Mouse (Mus musculus): Measurements from ENCODE around the gene Adcy9. TPM values are rescaled to one million over a fixed set of nuclear protein-coding genes. Genes with fewer than 3 reads are reported as not detected.

The Adcy9 gene
- polyA plus RNA-seq (2015; fragmentation: Nextera tagmentation; extraction: Ambion mirVana), result 1.4 and 1.6 TPM in 2 replicates

- H3K4me1 ChIP-seq, result peaks cover 23% of the 10 kb centered on the region
- under 1% methylated on average over 63 of the region's 64 CpGs for WGBS
- H3K36me3 ChIP-seq, result no peaks in the 10 kb centered on the region
- H3K9ac ChIP-seq, result peak within 1 kb of the TSS; percentile 73
- H3K27me3 ChIP-seq, result peaks cover 11% of the 10 kb centered on the region; the same call in 1 of the 2 replicates
- peak within 1 kb of the TSS; percentile 88 for H3K4me3 ChIP-seq
- H3K27ac ChIP-seq, result peak within 1 kb of the TSS; percentile 84
- ATAC-seq (ENCODE audit: insufficient number of reproducible peaks, low FRiP score, low TSS enrichment, low read depth), result peak; percentile 89
- H3K4me2 ChIP-seq, result peak within 1 kb of the TSS; percentile 95
- no peaks in the 10 kb centered on the region for H3K9me3 ChIP-seq
Measured at GRCm38 (mm10) chr16:4420298-4421054, at the start of gene Adcy9. TSS of gene Adcy9 (minus strand) at chr16:4420498.

DNA sequence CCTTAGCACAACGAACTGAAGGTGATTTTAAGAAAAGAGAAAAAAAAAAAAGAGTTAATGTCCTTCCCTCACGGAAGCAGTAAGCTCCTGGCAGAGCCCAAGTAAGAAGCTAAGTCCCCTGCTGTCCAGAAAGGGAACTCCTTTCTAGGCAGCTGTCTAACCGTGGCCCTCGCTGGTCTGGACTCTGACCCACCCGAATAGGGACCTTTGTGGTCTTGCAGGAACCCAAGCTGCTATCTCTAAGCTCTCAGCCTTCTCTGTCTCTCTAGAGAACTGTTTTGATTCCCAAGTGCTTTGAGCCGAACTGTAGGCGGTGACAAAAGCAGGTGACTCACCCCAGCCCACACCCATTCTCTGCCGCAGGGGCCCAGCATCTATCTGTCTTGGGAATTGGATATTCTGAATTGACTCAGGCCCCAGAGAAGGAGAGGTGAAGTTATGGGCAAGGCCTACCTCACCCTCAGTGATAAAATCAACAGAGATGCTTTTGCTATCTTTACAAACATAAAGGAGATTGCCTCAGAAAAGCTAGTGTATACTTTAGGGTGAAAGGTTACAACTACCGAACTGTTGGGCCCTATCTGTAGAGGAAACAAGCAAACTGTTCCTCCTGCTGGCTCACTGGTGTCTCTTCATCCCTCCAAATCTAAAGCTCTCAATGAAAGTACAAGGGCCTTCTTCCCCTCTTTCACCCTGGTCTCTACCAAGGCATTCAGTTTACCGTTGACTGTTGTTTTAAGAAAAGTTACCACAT lies 49.5 kb upstream of the Adcy9 start:
- peaks cover 6% of the 10 kb centered on the region; the same call in 1 of the 2 replicates for H3K4me1 ChIP-seq
- WGBS, result 63% methylated on average over 10 of the region's 10 CpGs
- no peaks in the 10 kb centered on the region for H3K36me3 ChIP-seq
- H3K27me3 ChIP-seq, result no peaks in the 10 kb centered on the region
- H3K4me3 ChIP-seq, result no peak overlapping the region
- H3K9ac ChIP-seq, result no peak overlapping the region
- no peak overlapping the region for H3K4me2 ChIP-seq
- H3K9me3 ChIP-seq, result no peaks in the 10 kb centered on the region
- no peak overlapping the region for H3K27ac ChIP-seq
- no peak for ATAC-seq (ENCODE audit: insufficient number of reproducible peaks, low FRiP score, low TSS enrichment, low read depth)

GRCm38 (mm10) chr16:4464529-4465089 lies 44.3 kb upstream of the Adcy9 start:
- Histone ChIP-seq H3K9me3 (no peaks in the 10 kb centered on the region), H3K4me1 (no peaks in the 10 kb centered on the region), H3K4me2 (no peak overlapping the region), H3K36me3 (no peaks in the 10 kb centered on the region), H3K9ac (no peak overlapping the region), H3K27ac (no peak overlapping the region), H3K4me3 (no peak overlapping the region), H3K27me3 (no peaks in the 10 kb centered on the region)
- no peak for ATAC-seq (ENCODE audit: insufficient number of reproducible peaks, low FRiP score, low TSS enrichment, low read depth)
- 75% methylated on average over 9 of the region's 9 CpGs for WGBS

GRCm38 (mm10) chr16:4457927-4458326 lies 37.6 kb upstream of the Adcy9 start:
- Histone ChIP-seq H3K4me1 (no peaks in the 10 kb centered on the region), H3K4me3 (no peak overlapping the region), H3K27ac (no peak overlapping the region), H3K9ac (no peak overlapping the region), H3K27me3 (no peaks in the 10 kb centered on the region), H3K9me3 (no peaks in the 10 kb centered on the region), H3K4me2 (no peak overlapping the region), H3K36me3 (no peaks in the 10 kb centered on the region)
- WGBS, result 81% methylated on average over 3 of the region's 3 CpGs
- ATAC-seq (ENCODE audit: insufficient number of reproducible peaks, low FRiP score, low TSS enrichment, low read depth), result no peak

DNA sequence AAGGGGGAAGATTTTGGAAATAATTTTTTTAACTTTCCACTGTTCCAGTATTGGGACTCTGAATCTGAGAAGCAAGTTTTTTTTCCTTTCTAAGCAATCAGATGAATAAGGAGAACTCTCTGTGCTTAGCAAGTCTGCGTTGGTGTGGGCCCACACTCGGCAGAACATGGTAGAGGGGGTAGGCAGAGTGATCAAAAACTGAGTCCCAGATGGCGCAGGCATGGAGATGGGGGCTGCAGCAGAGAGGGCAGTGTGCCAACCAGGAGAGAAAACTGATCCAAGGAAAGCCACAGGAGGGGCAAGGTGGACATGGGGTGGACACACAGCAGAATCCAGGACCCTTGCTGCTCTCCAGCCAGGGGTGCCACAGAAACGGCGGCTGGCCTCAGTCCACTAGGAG lies 36.1 kb upstream of the Adcy9 start:
- no peak overlapping the region for H3K4me2 ChIP-seq
- no peaks in the 10 kb centered on the region for H3K9me3 ChIP-seq
- no peaks in the 10 kb centered on the region for H3K27me3 ChIP-seq
- no peak overlapping the region for H3K27ac ChIP-seq
- H3K4me1 ChIP-seq, result no peaks in the 10 kb centered on the region
- no peaks in the 10 kb centered on the region for H3K36me3 ChIP-seq
- H3K4me3 ChIP-seq, result no peak overlapping the region
- WGBS, result 73% methylated on average over 5 of the region's 5 CpGs
- no peak for ATAC-seq (ENCODE audit: insufficient number of reproducible peaks, low FRiP score, low TSS enrichment, low read depth)
- no peak overlapping the region for H3K9ac ChIP-seq

- no peaks in the 10 kb centered on the region for H3K9me3 ChIP-seq
- no peaks in the 10 kb centered on the region for H3K4me1 ChIP-seq
- H3K27me3 ChIP-seq, result no peaks in the 10 kb centered on the region
- no peak for ATAC-seq (ENCODE audit: insufficient number of reproducible peaks, low FRiP score, low TSS enrichment, low read depth)
- H3K4me2 ChIP-seq, result no peak overlapping the region
- H3K36me3 ChIP-seq, result no peaks in the 10 kb centered on the region
- 68% methylated on average over 4 of the region's 4 CpGs for WGBS
- no peak overlapping the region for H3K27ac ChIP-seq
- H3K4me3 ChIP-seq, result no peak overlapping the region
- H3K9ac ChIP-seq, result no peak overlapping the region
Measured at GRCm38 (mm10) chr16:4455693-4456092, 35.4 kb upstream of the Adcy9 start.

GRCm38 (mm10) chr16:4454563-4454962 lies 34.3 kb upstream of the Adcy9 start:
- no peak overlapping the region for H3K9ac ChIP-seq
- H3K4me1 ChIP-seq, result no peaks in the 10 kb centered on the region
- no peaks in the 10 kb centered on the region for H3K36me3 ChIP-seq
- H3K27me3 ChIP-seq, result no peaks in the 10 kb centered on the region
- H3K4me3 ChIP-seq, result no peak overlapping the region
- ATAC-seq (ENCODE audit: insufficient number of reproducible peaks, low FRiP score, low TSS enrichment, low read depth), result no peak
- no peak overlapping the region for H3K4me2 ChIP-seq
- WGBS, result 82% methylated on average over 7 of the region's 7 CpGs
- H3K9me3 ChIP-seq, result no peaks in the 10 kb centered on the region
- H3K27ac ChIP-seq, result no peak overlapping the region

GRCm38 (mm10) chr16:4449418-4449817 lies 29.1 kb upstream of the Adcy9 start:
- Histone ChIP-seq H3K9ac (no peak overlapping the region), H3K9me3 (no peaks in the 10 kb centered on the region), H3K36me3 (no peaks in the 10 kb centered on the region), H3K27ac (no peak overlapping the region), H3K4me1 (0 out of 2 replicates have a peak, but pooled peaks cover 3% of the 10 kb centered on the region), H3K4me2 (no peak overlapping the region), H3K27me3 (no peaks in the 10 kb centered on the region), H3K4me3 (no peak overlapping the region)
- ATAC-seq (ENCODE audit: insufficient number of reproducible peaks, low FRiP score, low TSS enrichment, low read depth), result no peak
- 84% methylated on average over 6 of the region's 6 CpGs for WGBS

DNA sequence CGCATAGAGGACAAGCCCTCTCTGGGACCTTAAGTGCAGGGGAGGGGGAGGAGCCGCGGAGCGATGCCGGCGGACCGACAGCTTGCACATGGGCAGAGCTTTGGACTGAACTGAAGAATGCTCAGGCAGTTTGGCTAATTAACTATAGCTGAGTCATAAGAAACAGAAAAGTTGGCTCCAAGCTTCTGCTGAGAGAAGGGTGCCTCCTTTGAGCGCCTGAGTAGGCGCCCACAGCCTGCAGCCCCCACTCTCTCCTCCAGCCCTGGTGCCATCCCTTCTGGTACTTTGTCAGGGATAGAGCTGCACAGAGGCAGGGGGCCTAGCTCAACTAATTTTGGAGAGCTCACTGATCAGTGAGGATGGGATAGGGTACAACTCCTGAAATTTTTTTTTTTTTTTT lies 27.9 kb upstream of the Adcy9 start:
- no peak overlapping the region for H3K4me3 ChIP-seq
- no peaks in the 10 kb centered on the region for H3K9me3 ChIP-seq
- no peak overlapping the region for H3K4me2 ChIP-seq
- H3K9ac ChIP-seq, result no peak overlapping the region
- H3K36me3 ChIP-seq, result no peaks in the 10 kb centered on the region
- no peak overlapping the region for H3K27ac ChIP-seq
- WGBS, result 53% methylated on average over 9 of the region's 9 CpGs
- H3K4me1 ChIP-seq, result 0 out of 2 replicates have a peak, but pooled peaks cover 3% of the 10 kb centered on the region
- no peaks in the 10 kb centered on the region for H3K27me3 ChIP-seq
- ATAC-seq (ENCODE audit: insufficient number of reproducible peaks, low FRiP score, low TSS enrichment, low read depth), result no peak

GRCm38 (mm10) chr16:4446395-4446794 lies 26.1 kb upstream of the Adcy9 start:
- Histone ChIP-seq H3K36me3 (no peaks in the 10 kb centered on the region), H3K27me3 (no peaks in the 10 kb centered on the region), H3K9ac (no peak overlapping the region), H3K4me3 (no peak overlapping the region), H3K27ac (no peak overlapping the region), H3K4me1 (0 out of 2 replicates have a peak, but pooled peaks cover 3% of the 10 kb centered on the region), H3K9me3 (no peaks in the 10 kb centered on the region), H3K4me2 (no peak overlapping the region)
- no peak for ATAC-seq (ENCODE audit: insufficient number of reproducible peaks, low FRiP score, low TSS enrichment, low read depth)
- 54% methylated on average over 4 of the region's 4 CpGs for WGBS

GRCm38 (mm10) chr16:4444378-4444777 lies 24.1 kb upstream of the Adcy9 start:
- no peak for ATAC-seq (ENCODE audit: insufficient number of reproducible peaks, low FRiP score, low TSS enrichment, low read depth)

More at GRCm38 (mm10) chr16:4444378-4444777, 24.1 kb upstream of the Adcy9 start:
- H3K4me3 ChIP-seq, result no peak overlapping the region
- no peaks in the 10 kb centered on the region for H3K27me3 ChIP-seq
- 80% methylated on average over 1 of the region's 1 CpGs for WGBS
- H3K27ac ChIP-seq, result no peak overlapping the region
- H3K4me1 ChIP-seq, result 0 out of 2 replicates have a peak, but pooled peaks cover 3% of the 10 kb centered on the region
- H3K9ac ChIP-seq, result no peak overlapping the region
- H3K4me2 ChIP-seq, result no peak overlapping the region
- no peaks in the 10 kb centered on the region for H3K36me3 ChIP-seq
- no peaks in the 10 kb centered on the region for H3K9me3 ChIP-seq

Measured in limb, embryonic 15.5 days (tissue).